Mouse (Mus musculus) thymus, postnatal 25 days (tissue): ENCODE data around the gene Alad.

ENCODE experiments used
- DNase-seq: peaks from one replicate; pipeline ENCODE4 v3.0.0; 2022

Alad gene

GRCm38 (mm10) chr4:62519849-62520233 lies at the start of gene Alad:
Gene Alad, minus strand, starts transcription at chr4:62519918.
- peak; percentile 79 for DNase-seq

GRCm38 (mm10) chr4:62568359-62568758 lies 48.6 kb upstream of the Alad start:
- DNase-seq: no peak

DNA sequence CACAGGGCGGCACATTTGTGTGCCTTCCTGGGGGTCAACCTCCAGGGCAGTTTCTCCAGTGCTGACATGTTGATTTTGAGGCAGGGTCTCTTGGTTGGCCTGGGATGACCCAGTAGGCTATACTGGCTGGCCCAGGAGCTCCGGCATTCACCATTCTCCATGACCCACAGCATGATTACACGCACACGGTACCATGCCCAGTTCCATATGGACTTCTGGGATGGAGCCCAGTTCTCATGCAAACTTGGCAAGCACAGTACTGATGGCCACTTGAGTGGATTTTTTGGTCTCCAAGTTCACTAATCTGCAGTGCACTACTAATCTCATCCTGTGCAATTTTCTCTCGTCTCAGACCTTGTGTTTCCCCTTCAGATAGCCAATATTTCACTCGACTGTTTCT lies 48.0 kb upstream of the Alad start:
- no peak for DNase-seq

DNA sequence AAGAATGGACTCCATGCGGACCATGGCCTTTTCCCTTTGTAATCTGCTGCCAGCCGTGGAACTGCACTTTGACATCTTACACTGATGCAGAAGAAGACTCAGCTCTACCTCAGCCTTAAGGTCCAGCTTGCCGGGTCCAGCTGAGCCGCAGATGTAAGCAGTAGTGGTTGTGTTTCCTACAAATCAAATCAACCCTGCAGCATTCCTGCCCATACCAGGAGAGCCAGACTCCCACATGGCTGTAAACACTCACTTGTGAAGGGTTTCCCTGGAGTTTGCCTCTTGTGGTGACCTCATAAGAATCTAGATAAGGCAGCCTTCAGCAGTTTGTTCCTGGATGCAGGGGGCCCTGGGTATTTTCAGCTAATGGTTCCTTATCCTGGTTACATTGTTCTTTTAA lies 46.8 kb upstream of the Alad start:
- DNase-seq: no peak

- no peak for DNase-seq
Observed at GRCm38 (mm10) chr4:62562006-62562405, 42.3 kb upstream of the Alad start.

DNA sequence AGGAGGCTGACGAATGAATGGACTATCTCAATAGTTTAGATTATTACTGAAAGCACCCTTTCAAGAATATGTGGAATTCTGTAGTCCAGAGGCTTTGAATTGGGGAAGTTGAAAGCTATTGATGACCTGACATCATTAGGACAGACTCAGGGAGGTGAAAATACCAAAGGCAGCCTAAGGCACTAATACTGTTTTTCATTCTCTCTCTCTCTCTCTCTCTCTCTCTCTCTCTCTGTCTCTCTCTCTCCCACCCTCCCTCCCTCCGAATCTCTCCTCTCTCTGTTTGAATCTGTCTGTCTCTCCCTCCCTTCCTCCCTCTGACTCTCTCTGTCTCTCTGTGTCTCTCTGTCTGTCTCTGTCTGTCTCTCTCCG lies 41.9 kb upstream of the Alad start:
- DNase-seq: no peak

DNA sequence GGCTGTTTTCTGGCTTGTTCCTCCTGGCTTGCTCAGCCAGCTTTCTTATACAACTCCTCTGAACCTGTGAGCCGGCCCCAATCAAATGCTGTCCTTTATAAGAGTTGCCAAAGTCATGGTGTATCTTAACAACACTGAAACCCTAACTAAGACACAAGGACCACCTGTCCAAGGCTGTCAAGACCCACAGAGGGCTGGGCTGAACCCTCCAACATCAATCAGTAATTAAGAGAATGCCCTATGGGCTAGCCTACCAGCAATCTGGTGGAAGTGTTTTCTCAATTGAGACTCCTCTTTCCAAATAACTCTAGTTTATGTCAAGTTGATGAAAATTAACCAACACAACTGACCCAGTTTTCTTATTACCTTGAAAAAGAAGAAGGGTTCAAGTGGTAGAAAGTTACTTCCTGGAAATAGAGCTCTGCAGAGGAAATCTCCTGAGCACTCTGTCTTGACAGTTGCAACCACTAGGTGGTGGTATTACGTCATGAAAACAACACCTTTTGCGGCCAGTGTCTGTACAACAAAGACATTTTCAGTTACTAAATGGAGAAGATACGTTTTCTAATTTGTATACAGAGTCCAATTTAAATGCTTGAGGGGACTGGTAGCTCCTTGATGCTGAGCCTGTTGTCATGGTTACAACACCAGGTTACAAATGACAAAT lies 41.4 kb upstream of the Alad start:
- DNase-seq: peak; percentile 87

DNA sequence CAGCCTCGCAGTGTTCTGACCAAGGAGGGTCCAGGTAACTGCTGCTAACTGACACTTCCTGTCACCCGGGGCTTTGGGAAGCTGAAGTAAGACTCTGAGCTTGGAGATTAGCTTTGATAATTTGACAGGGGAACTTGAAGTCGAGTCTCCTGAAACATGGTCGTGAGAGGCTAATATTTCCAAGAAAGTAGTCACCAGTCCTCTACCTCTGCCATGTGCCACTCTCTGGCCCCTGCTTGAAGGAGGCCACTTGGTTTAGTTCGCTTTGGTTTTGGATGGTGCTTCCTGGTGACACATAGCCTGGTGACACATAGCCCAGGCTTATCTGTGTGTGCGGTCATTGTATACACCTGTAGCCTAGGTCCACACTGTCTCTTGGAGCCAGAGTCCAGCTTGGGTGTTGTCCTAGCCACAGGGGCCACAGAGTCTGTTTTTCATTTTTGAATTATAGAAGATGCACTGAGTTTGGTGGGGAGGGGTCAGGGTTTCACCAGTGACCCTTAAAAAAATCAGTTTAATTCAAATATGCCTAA lies 40.1 kb upstream of the Alad start, which contains the start of gene Rgs3:
Gene Rgs3, plus strand, starts transcription at position 51 of the 533 bp plus-strand sequence.
- DNase-seq: no peak

DNA sequence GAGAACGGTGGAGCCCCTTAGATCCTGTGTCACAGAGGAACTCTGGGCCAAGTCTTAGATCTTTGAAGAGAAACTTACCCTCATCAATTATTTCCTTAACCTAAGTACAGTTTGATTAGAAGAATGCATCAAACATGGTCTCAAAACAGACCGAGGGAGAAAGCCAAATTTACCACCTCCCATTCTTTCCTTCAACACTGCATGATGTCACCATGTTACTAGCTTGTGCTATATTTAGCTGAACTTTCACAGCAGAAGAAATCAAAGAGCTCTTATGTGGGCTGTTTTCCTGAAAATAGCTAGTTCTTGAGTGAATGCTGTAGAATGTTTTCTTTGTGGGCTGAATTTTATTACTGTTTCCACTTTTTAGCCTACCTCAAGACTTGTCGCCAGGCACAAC lies 37.7 kb upstream of the Alad start:
- DNase-seq: no peak

DNA sequence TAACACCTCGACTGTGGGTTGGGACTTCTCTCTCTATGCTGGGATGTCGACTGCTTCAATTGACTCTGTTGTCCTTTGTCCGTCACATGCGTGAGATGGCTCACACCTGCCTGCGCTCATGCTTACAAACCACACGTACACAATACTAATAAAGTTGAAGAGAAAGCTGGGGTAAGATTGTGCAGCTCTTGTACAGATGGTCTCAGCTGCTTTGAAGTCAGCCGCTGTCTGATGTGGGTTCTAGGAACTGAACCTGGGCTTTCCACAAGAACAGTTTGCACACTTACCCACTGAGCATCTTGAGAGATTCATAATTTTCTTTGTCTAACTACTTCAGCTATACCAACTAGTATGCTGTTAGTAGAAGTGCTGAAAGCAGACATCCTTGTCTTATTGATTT lies 32.2 kb upstream of the Alad start:
- DNase-seq: peak; percentile 57

DNA sequence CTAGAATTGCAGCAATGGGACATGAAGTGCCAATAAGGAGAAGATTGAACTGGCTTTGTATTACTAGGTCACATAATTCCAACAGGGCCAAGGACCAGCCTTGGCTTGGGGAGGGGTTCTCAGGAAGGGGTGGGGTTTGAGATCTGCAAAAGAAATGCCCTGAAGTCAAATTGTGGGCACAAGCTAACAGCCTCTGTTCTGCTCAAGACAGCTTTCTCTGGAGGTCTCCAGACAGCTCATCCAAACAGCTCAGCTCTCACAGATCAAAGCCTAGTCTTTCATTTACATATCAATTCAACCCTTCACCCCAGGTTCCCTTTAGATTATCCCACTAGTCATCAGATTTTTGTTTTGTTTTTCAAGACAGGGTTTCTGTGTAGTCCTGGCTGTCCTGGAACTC lies 25.1 kb upstream of the Alad start:
- DNase-seq: no peak

GRCm38 (mm10) chr4:62543782-62544181 lies 24.1 kb upstream of the Alad start:
- no peak for DNase-seq

DNA sequence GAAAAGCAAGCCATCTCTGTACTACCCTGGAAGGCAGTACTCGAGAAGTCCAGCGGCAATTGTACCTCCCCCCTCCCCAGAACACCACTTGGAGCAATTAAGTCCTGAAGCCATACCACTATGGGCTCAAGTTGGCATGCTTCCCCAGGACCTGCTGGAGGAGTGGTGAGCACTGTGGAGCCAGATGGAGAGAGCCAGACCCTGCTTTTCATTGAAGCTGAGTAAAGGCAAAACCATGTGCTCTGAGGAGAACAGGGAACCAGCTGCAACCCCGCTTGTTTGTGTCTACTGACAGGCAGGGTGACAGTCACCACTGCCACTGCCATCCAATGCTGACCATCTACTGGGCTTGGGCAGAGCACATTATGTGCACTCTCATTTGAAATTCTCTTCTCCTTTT lies 22.1 kb upstream of the Alad start:
- DNase-seq: no peak

GRCm38 (mm10) chr4:62533729-62534128 lies 14.0 kb upstream of the Alad start:
- DNase-seq: no peak

GRCm38 (mm10) chr4:62527655-62528054 lies 7.9 kb upstream of the Alad start:
- DNase-seq: no peak

GRCm38 (mm10) chr4:62526256-62526655 lies 6.5 kb upstream of the Alad start:
- no peak for DNase-seq

DNA sequence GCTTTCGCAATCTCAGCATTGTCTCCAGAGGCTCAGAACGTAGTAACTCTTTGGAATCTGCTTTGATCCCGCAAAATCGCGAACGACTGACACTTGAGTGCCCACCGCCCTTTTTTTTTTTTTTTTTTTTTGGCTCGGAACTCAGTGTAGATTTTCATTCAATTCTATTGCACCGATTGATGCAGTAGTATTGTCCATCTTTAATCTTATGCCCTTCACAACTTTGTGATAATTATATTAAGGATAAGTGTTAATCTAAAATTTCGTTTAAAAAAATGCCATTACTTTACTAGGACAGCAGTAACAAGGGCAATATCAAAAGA lies 5.7 kb upstream of the Alad start:
- DNase-seq: no peak

GRCm38 (mm10) chr4:62524651-62525488 lies 5.2 kb upstream of the Alad start, which contains the start of the genes Pole3 and 4933430I17Rik:
Gene Pole3, minus strand, starts transcription at chr4:62525068.
Gene 4933430I17Rik, plus strand, starts transcription at chr4:62525369.
- peak; percentile 93 for DNase-seq

GRCm38 (mm10) chr4:62520892-62521400 lies 1.2 kb upstream of the Alad start:
- DNase-seq: no peak

- DNase-seq: no peak
Observed at GRCm38 (mm10) chr4:62519122-62519848, 433 bp downstream of the Alad start.

DNA sequence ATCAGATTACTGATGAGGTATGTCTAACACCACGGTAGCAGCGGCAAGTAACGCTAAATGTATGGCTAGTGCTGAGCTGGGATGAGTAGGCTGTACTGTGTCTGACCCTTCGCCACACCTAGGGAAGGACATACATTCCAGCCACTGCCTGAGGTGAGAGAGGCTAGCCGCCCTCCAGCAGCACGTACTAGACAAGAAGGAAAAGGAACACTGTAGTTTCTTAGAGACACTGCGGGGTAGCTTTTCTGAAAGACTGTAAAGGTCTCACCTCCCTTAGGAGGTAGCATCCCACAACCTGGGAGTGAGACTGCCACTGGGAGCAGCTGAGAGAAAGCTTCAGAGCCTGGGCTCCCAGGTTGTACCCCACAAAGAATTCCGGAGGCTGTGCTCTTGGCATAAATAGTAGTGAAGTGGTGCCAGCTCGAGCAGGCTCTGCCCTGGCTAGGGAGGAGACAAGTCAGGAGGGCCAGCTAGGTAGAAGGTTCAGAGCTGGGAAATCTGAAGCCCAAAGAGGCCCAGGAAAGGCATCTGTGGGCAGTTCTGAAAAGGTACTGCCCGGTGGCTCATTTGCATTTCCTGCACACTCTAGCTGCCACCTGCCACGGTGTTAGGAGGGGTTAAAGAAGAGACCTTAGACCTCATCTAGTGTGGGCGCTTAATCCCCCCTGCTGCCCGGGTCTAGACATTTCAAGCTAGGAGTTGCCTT lies 1.1 kb downstream of the Alad start:
- DNase-seq: peak; percentile 31

GRCm38 (mm10) chr4:62517538-62518415 lies 1.9 kb downstream of the Alad start:
- no peak for DNase-seq
